Mouse (Mus musculus): ENCODE measurements around the gene Olfr588-ps1. TPM values are rescaled to one million over a fixed set of nuclear protein-coding genes. Genes with fewer than 3 reads are reported as not detected.
"Not testable (repeated sequence)": the region's sequence is repeated elsewhere in the genome, so short reads cannot be mapped to it uniquely, and the experiment has no call there.

Olfr588-ps1 gene
- polyA plus RNA-seq (2014; fragmentation: Nextera tagmentation; extraction: Ambion mirVana): not detected in 2 replicates

GRCm38 (mm10) chr7:103140579-103140978 is at the start of gene Olfr588-ps1:
Gene Olfr588-ps1, plus strand, starts transcription at chr7:103140879.
- Histone ChIP-seq H3K27me3 (ENCODE audit: control insufficient read depth, insufficient read depth, low read length) (no peaks in the 10 kb centered on the region), H3K9me3 (replicated peaks; ENCODE audit: control insufficient read depth, low read length) (no peaks in the 10 kb centered on the region), H3K4me3 (ENCODE audit: low read depth, low read length) (no peak within 1 kb of the TSS), H3K4me1 (ENCODE audit: control insufficient read depth, insufficient read depth, low read length) (no peaks in the 10 kb centered on the region), H3K36me3 (ENCODE audit: control insufficient read depth, insufficient read depth, low read length) (no peaks in the 10 kb centered on the region), H3K9ac (ENCODE audit: low read depth, low read length) (no peak within 1 kb of the TSS), H3K27ac (ENCODE audit: low read depth, low read length) (no peak within 1 kb of the TSS), H3K4me2 (no peak within 1 kb of the TSS)
- 63% methylated on average over 1 of the region's 1 CpGs for WGBS (ENCODE audit: insufficient replicate concordance)
- ATAC-seq (replicated peaks; ENCODE audit: insufficient number of reproducible peaks, low FRiP score, low TSS enrichment): no peak

GRCm38 (mm10) chr7:103097420-103097819 is 43.3 kb upstream of the Olfr588-ps1 start, which contains the start of gene Olfr585:
Gene Olfr585, plus strand, starts transcription at chr7:103097720.
- 72% methylated on average over 1 of the region's 1 CpGs for WGBS (ENCODE audit: insufficient replicate concordance)
- Histone ChIP-seq H3K4me1 (ENCODE audit: control insufficient read depth, insufficient read depth, low read length) (no peaks in the 10 kb centered on the region), H3K4me3 (ENCODE audit: low read depth, low read length) (no peak within 1 kb of the TSS), H3K9ac (ENCODE audit: low read depth, low read length) (no peak within 1 kb of the TSS), H3K9me3 (replicated peaks; ENCODE audit: control insufficient read depth, low read length) (no peaks in the 10 kb centered on the region), H3K27me3 (ENCODE audit: control insufficient read depth, insufficient read depth, low read length) (no peaks in the 10 kb centered on the region), H3K36me3 (ENCODE audit: control insufficient read depth, insufficient read depth, low read length) (no peaks in the 10 kb centered on the region), H3K27ac (ENCODE audit: low read depth, low read length) (no peak within 1 kb of the TSS), H3K4me2 (no peak within 1 kb of the TSS)
- no peak for ATAC-seq (replicated peaks; ENCODE audit: insufficient number of reproducible peaks, low FRiP score, low TSS enrichment)

- no peak for ATAC-seq (replicated peaks; ENCODE audit: insufficient number of reproducible peaks, low FRiP score, low TSS enrichment)
- H3K9me3 ChIP-seq (replicated peaks; ENCODE audit: control insufficient read depth, low read length): no peaks in the 10 kb centered on the region
- H3K4me1 ChIP-seq (ENCODE audit: control insufficient read depth, insufficient read depth, low read length): no peaks in the 10 kb centered on the region
- H3K9ac ChIP-seq (ENCODE audit: low read depth, low read length): no peak overlapping the region
- H3K27ac ChIP-seq (ENCODE audit: low read depth, low read length): no peak overlapping the region
- H3K27me3 ChIP-seq (ENCODE audit: control insufficient read depth, insufficient read depth, low read length): no peaks in the 10 kb centered on the region
- WGBS (ENCODE audit: insufficient replicate concordance): 36% methylated on average over 3 of the region's 3 CpGs
- no peaks in the 10 kb centered on the region for H3K36me3 ChIP-seq (ENCODE audit: control insufficient read depth, insufficient read depth, low read length)
- H3K4me3 ChIP-seq (ENCODE audit: low read depth, low read length): no peak overlapping the region
- H3K4me2 ChIP-seq: no peak overlapping the region
These were observed 21.3 kb upstream of the Olfr588-ps1 start for GRCm38 (mm10) chr7:103119406-103119805.

GRCm38 (mm10) chr7:103125538-103125937 is 15.1 kb upstream of the Olfr588-ps1 start, which contains the start of gene Olfr586:
Gene Olfr586, minus strand, starts transcription at chr7:103125638.
- no peak within 1 kb of the TSS for H3K4me2 ChIP-seq
- H3K27ac ChIP-seq (ENCODE audit: low read depth, low read length): no peak within 1 kb of the TSS
- WGBS (ENCODE audit: insufficient replicate concordance): 81% methylated on average over 3 of the region's 3 CpGs
- no peaks in the 10 kb centered on the region for H3K27me3 ChIP-seq (ENCODE audit: control insufficient read depth, insufficient read depth, low read length)
- no peak for ATAC-seq (replicated peaks; ENCODE audit: insufficient number of reproducible peaks, low FRiP score, low TSS enrichment)
- H3K4me1 ChIP-seq (ENCODE audit: control insufficient read depth, insufficient read depth, low read length): no peaks in the 10 kb centered on the region
- no peaks in the 10 kb centered on the region for H3K36me3 ChIP-seq (ENCODE audit: control insufficient read depth, insufficient read depth, low read length)
- no peaks in the 10 kb centered on the region for H3K9me3 ChIP-seq (replicated peaks; ENCODE audit: control insufficient read depth, low read length)
- no peak within 1 kb of the TSS for H3K4me3 ChIP-seq (ENCODE audit: low read depth, low read length)
- H3K9ac ChIP-seq (ENCODE audit: low read depth, low read length): no peak within 1 kb of the TSS

- Histone ChIP-seq H3K36me3 (ENCODE audit: control insufficient read depth, insufficient read depth, low read length) (no peaks in the 10 kb centered on the region), H3K27me3 (ENCODE audit: control insufficient read depth, insufficient read depth, low read length) (no peaks in the 10 kb centered on the region), H3K9ac (ENCODE audit: low read depth, low read length) (no peak within 1 kb of the TSS), H3K4me3 (ENCODE audit: low read depth, low read length) (no peak within 1 kb of the TSS), H3K4me1 (ENCODE audit: control insufficient read depth, insufficient read depth, low read length) (no peaks in the 10 kb centered on the region), H3K9me3 (replicated peaks; ENCODE audit: control insufficient read depth, low read length) (no peaks in the 10 kb centered on the region), H3K4me2 (no peak within 1 kb of the TSS), H3K27ac (ENCODE audit: low read depth, low read length) (no peak within 1 kb of the TSS)
- ATAC-seq (replicated peaks; ENCODE audit: insufficient number of reproducible peaks, low FRiP score, low TSS enrichment): no peak
- 67% methylated on average over 2 of the region's 2 CpGs for WGBS (ENCODE audit: insufficient replicate concordance)
These were observed 15.6 kb downstream of the Olfr588-ps1 start, which contains the start of gene Olfr589 for GRCm38 (mm10) chr7:103156256-103156655. Gene Olfr589, minus strand, starts transcription at chr7:103156356.

GRCm38 (mm10) chr7:103169697-103170096 is 29.0 kb downstream of the Olfr588-ps1 start:
- no peak for ATAC-seq (replicated peaks; ENCODE audit: insufficient number of reproducible peaks, low FRiP score, low TSS enrichment)
- no peaks in the 10 kb centered on the region for H3K36me3 ChIP-seq (ENCODE audit: control insufficient read depth, insufficient read depth, low read length)
- WGBS (ENCODE audit: insufficient replicate concordance): 74% methylated on average over 5 of the region's 5 CpGs

GRCm38 (mm10) chr7:103178240-103178639 is 37.6 kb downstream of the Olfr588-ps1 start, which contains the start of gene Olfr591:
Gene Olfr591, minus strand, starts transcription at chr7:103178340.
- Histone ChIP-seq H3K27me3 (ENCODE audit: control insufficient read depth, insufficient read depth, low read length) (no peaks in the 10 kb centered on the region), H3K4me2 (no peak within 1 kb of the TSS), H3K27ac (ENCODE audit: low read depth, low read length) (no peak within 1 kb of the TSS), H3K4me3 (ENCODE audit: low read depth, low read length) (no peak within 1 kb of the TSS), H3K36me3 (ENCODE audit: control insufficient read depth, insufficient read depth, low read length) (no peaks in the 10 kb centered on the region), H3K9ac (ENCODE audit: low read depth, low read length) (no peak within 1 kb of the TSS), H3K9me3 (replicated peaks; ENCODE audit: control insufficient read depth, low read length) (peaks cover 7% of the 10 kb centered on the region; the same call in 1 of the 2 replicates), H3K4me1 (ENCODE audit: control insufficient read depth, insufficient read depth, low read length) (no peaks in the 10 kb centered on the region)
- WGBS (ENCODE audit: insufficient replicate concordance): 73% methylated on average over 1 of the region's 1 CpGs
- ATAC-seq (replicated peaks; ENCODE audit: insufficient number of reproducible peaks, low FRiP score, low TSS enrichment): no peak

More at GRCm38 (mm10) chr7:103169697-103170096, 29.0 kb downstream of the Olfr588-ps1 start:
- Histone ChIP-seq H3K27me3 (ENCODE audit: control insufficient read depth, insufficient read depth, low read length) (no peaks in the 10 kb centered on the region), H3K9me3 (replicated peaks; ENCODE audit: control insufficient read depth, low read length) (no peaks in the 10 kb centered on the region), H3K4me3 (ENCODE audit: low read depth, low read length) (no peak overlapping the region), H3K4me1 (ENCODE audit: control insufficient read depth, insufficient read depth, low read length) (no peaks in the 10 kb centered on the region), H3K27ac (ENCODE audit: low read depth, low read length) (no peak overlapping the region), H3K4me2 (no peak overlapping the region), H3K9ac (ENCODE audit: low read depth, low read length) (no peak overlapping the region)

GRCm38 (mm10) chr7:103184503-103184902 is 43.8 kb downstream of the Olfr588-ps1 start, which contains the start of gene Olfr592:
Gene Olfr592, plus strand, starts transcription at chr7:103184803.
- H3K27me3 ChIP-seq (ENCODE audit: control insufficient read depth, insufficient read depth, low read length); H3K4me3 ChIP-seq (ENCODE audit: low read depth, low read length); H3K9ac ChIP-seq (ENCODE audit: low read depth, low read length); H3K36me3 ChIP-seq (ENCODE audit: control insufficient read depth, insufficient read depth, low read length); H3K9me3 ChIP-seq (replicated peaks; ENCODE audit: control insufficient read depth, low read length); H3K4me1 ChIP-seq (ENCODE audit: control insufficient read depth, insufficient read depth, low read length); ATAC-seq (replicated peaks; ENCODE audit: insufficient number of reproducible peaks, low FRiP score, low TSS enrichment); H3K27ac ChIP-seq (ENCODE audit: low read depth, low read length); H3K4me2 ChIP-seq: not testable (repeated sequence)
- WGBS (ENCODE audit: insufficient replicate concordance): 73% methylated on average over 1 of the region's 1 CpGs

All from heart, embryonic 11.5 days (tissue).